Mouse (Mus musculus) CH12.LX (cell line): ENCODE results near the gene Sec31a. TPM values are rescaled to one million over a fixed set of nuclear protein-coding genes. Genes with fewer than 3 reads are reported as not detected.

Source experiments
- DNase-seq: peaks from one replicate; pipeline ENCODE4 v3.0.0-alpha.2; 2013; ENCODE audit errors: extremely low read depth
- H3K27ac ChIP-seq: 2 replicates; pipeline ENCODE4 v1.5.1; 2012; ENCODE audit warnings: low read depth, mild to moderate bottlenecking, control low read depth, moderate library complexity; ENCODE audit not compliant: insufficient read depth
- H3K27me3 ChIP-seq: replicated peaks from 2 replicates; pipeline ENCODE3; 2012; ENCODE audit warnings: inconsistent platforms
- H3K36me3 ChIP-seq, 2 experiments: replicated peaks in 1 of 2; 2 replicates each; pipeline versions ENCODE3 to v1.6.1; 2012; ENCODE audit warnings: inconsistent platforms in 1 of 2, low read length in 1 of 2, mild to moderate bottlenecking in 1 of 2, mixed read lengths in 1 of 2, moderate library complexity in 1 of 2; ENCODE audit not compliant: control insufficient read depth in 1 of 2, insufficient read depth in 1 of 2
- H3K4me1 ChIP-seq, 2 experiments: 2 replicates each; pipeline ENCODE4 v1.6.1; 2012; ENCODE audit warnings: inconsistent platforms in 1 of 2, moderate library complexity in 1 of 2; ENCODE audit not compliant: insufficient read depth in 2 of 2, control insufficient read depth in 1 of 2
- H3K4me2 ChIP-seq: 2 replicates; pipeline ENCODE4 v1.6.1; 2012; ENCODE audit warnings: low read depth, mild to moderate bottlenecking, control low read depth; ENCODE audit not compliant: poor library complexity, insufficient read depth, severe bottlenecking
- H3K4me3 ChIP-seq, 3 experiments: fragments of 150-350 bp in 1 of 3; sonication (generic) in 1 of 3; replicated peaks in 1 of 3; 2 replicates each; pipeline versions ENCODE3 to v1.5.1; 2011 to 2012; ENCODE audit warnings: low read depth in 2 of 3, low read length in 2 of 3, mild to moderate bottlenecking in 2 of 3, moderate library complexity in 2 of 3, control low read depth in 1 of 3, improper control_type of control experiment in 1 of 3, inconsistent platforms in 1 of 3, mixed read lengths in 1 of 3; ENCODE audit not compliant: poor library complexity in 1 of 3
- H3K79me2 ChIP-seq: replicated peaks from 2 replicates; pipeline ENCODE4 v1.6.1; 2012; ENCODE audit warnings: mild to moderate bottlenecking, moderate library complexity; ENCODE audit not compliant: control insufficient read depth, poor library complexity, insufficient read depth, severe bottlenecking; ENCODE audit errors: extremely low read depth
- H3K9ac ChIP-seq: 2 replicates; pipeline ENCODE4 v1.6.1; 2012; ENCODE audit warnings: low read depth, mild to moderate bottlenecking, control low read depth, moderate library complexity; ENCODE audit not compliant: insufficient read depth
- H3K9me3 ChIP-seq: replicated peaks from 2 replicates; pipeline ENCODE3; 2012; ENCODE audit warnings: low read length, inconsistent platforms, mixed read lengths
- BHLHE40 ChIP-seq: IDR thresholded peaks from 2 replicates; pipeline ENCODE4 v1.6.1; 2011; ENCODE audit warnings: mild to moderate bottlenecking, low read depth, low read length, improper control_type of control experiment
- CHD2 ChIP-seq: IDR thresholded peaks from 2 replicates; pipeline ENCODE4 v1.6.1; 2011; ENCODE audit warnings: low read length, improper control_type of control experiment
- CTCF ChIP-seq, 2 experiments: IDR thresholded peaks in 1 of 2; conservative IDR thresholded peaks in 1 of 2; 2 replicates each; pipeline ENCODE4 v1.5.1; 2011 to 2012; ENCODE audit warnings: low read depth in 2 of 2, low read length in 2 of 2, improper control_type of control experiment in 1 of 2, inconsistent platforms in 1 of 2, mild to moderate bottlenecking in 1 of 2, moderate library complexity in 1 of 2
- E2F4 ChIP-seq: IDR thresholded peaks from 2 replicates; pipeline ENCODE4 v1.6.1; 2011; ENCODE audit warnings: low read depth, low read length, improper control_type of control experiment; ENCODE audit not compliant: insufficient replicate concordance
- ETS1 ChIP-seq: conservative IDR thresholded peaks from 2 replicates; pipeline ENCODE4 v1.6.1; 2012; ENCODE audit warnings: low read depth, mild to moderate bottlenecking, inconsistent platforms, low read length, improper control_type of control experiment, moderate library complexity
- HCFC1 ChIP-seq: IDR thresholded peaks from 2 replicates; pipeline ENCODE4 v1.6.1; 2012; ENCODE audit warnings: low read depth, mild to moderate bottlenecking, inconsistent platforms, low read length, improper control_type of control experiment
- IRF4 ChIP-seq: IDR thresholded peaks from 2 replicates; pipeline ENCODE4 v1.6.1; 2014; ENCODE audit warnings: low read depth, mild to moderate bottlenecking, inconsistent platforms, low read length, improper control_type of control experiment
- JUN ChIP-seq: IDR thresholded peaks from 2 replicates; pipeline ENCODE4 v1.6.1; 2011; ENCODE audit warnings: low read depth, mild to moderate bottlenecking, low read length, improper control_type of control experiment, moderate library complexity; ENCODE audit not compliant: insufficient read depth
- MAFK ChIP-seq: IDR thresholded peaks from 2 replicates; pipeline ENCODE4 v1.6.1; 2011; ENCODE audit warnings: low read length, improper control_type of control experiment; ENCODE audit not compliant: insufficient replicate concordance
- MXI1 ChIP-seq: IDR thresholded peaks from 2 replicates; pipeline ENCODE4 v1.6.1; 2011; ENCODE audit warnings: mild to moderate bottlenecking, low read depth, low read length, improper control_type of control experiment
- MYC ChIP-seq: IDR thresholded peaks from 2 replicates; pipeline ENCODE4 v1.6.1; 2011; ENCODE audit warnings: low read depth, mild to moderate bottlenecking, improper control_type of control experiment, low read length
- NRF1 ChIP-seq: IDR thresholded peaks from 2 replicates; pipeline ENCODE4 v1.6.1; 2014; ENCODE audit warnings: low read depth, mild to moderate bottlenecking, inconsistent platforms, low read length, improper control_type of control experiment, moderate library complexity
- SIN3A ChIP-seq: IDR thresholded peaks from 2 replicates; pipeline ENCODE4 v1.6.1; 2012; ENCODE audit warnings: low read length, improper control_type of control experiment, inconsistent platforms
- SMC3 ChIP-seq: IDR thresholded peaks from 2 replicates; pipeline ENCODE4 v1.6.1; 2011; ENCODE audit warnings: low read depth, low read length, improper control_type of control experiment
- TCF12 ChIP-seq: IDR thresholded peaks from 2 replicates; pipeline ENCODE4 v1.6.1; 2014; ENCODE audit warnings: low read depth, mild to moderate bottlenecking, inconsistent platforms, low read length, improper control_type of control experiment
- USF2 ChIP-seq: conservative IDR thresholded peaks from 2 replicates; pipeline ENCODE4 v1.6.1; 2011; ENCODE audit warnings: low read depth, low read length, improper control_type of control experiment
- ZC3H11A ChIP-seq: IDR thresholded peaks from 2 replicates; pipeline ENCODE4 v1.6.1; 2012; ENCODE audit warnings: low read depth, mild to moderate bottlenecking, inconsistent platforms, low read length, improper control_type of control experiment
- ZNF384 ChIP-seq: IDR thresholded peaks from 2 replicates; pipeline ENCODE4 v1.6.1; 2012; ENCODE audit warnings: low read depth, low read length, improper control_type of control experiment, inconsistent platforms
- dilution Hi-C: fragments of 300-500 bp; cut with MboI; formaldehyde crosslinking; loops from 2 replicates; pipeline ENCODE4 v1.14.3; 2020; ENCODE audit warnings: low sequenced_read_pairs; ENCODE audit not compliant: extremely low pct_unique_long_range_greater_than_20kb, extremely low pct_ligation_motif_present
- in situ Hi-C: fragments of 300-500 bp; cut with MboI; formaldehyde crosslinking; loops from 3 replicates; pipeline ENCODE4 v1.14.3; 2019; ENCODE audit warnings: low sequenced_read_pairs, low pct_ligation_motif_present, low pct_unique_long_range_greater_than_20kb, mixed read lengths
- polyA plus RNA-seq: library from polyadenylated mRNA; unstranded; fragments of >175 nt; gene quantifications from 2 replicates; pipeline ENCODE4 v1.2.1, GENCODE M21; 2012; ENCODE audit warnings: low read depth; ENCODE audit not compliant: insufficient read length
- total RNA-seq, 2 experiments: library from RNA; depleted of rRNA; stranded (reverse); fragments of 300-350 nt in 1 of 2; fragments of >200 nt in 1 of 2; gene quantifications; 2 replicates each; pipeline ENCODE4 v1.2.3; 2012 to 2014

Sec31a gene
- total and polyA plus RNA-seq, 3 experiments = 48.5 to 161 (median 52.2) TPM

GRCm38 (mm10) chr5:100393681-100394080 lies 22.4 kb downstream of the Sec31a start:
- Histone ChIP-seq H3K4me2 (no peak overlapping the region), H3K4me3 (no peak overlapping the region), H3K4me1 (no peaks in the 10 kb centered on the region), H3K9me3 (no peaks in the 10 kb centered on the region), H3K36me3 (peaks cover 60 to 95% of the 10 kb centered on the region in 2 experiments), H3K79me2 (no peaks in the 10 kb centered on the region), H3K27ac (no peak overlapping the region), H3K9ac (no peak overlapping the region), H3K27me3 (no peaks in the 10 kb centered on the region)
- dilution Hi-C loops (no loop called here), in situ Hi-C loops (no loop called here)
- DNase-seq = no peak
- TF ChIP-seq CTCF (conservative IDR thresholded peaks at IDR 0.05 in 1 of 2, IDR thresholded peaks at IDR 0.05 in 1 of 2; ENCODE audit: low read depth in 2 of 2, low read length in 2 of 2) (peak in 1 of 2 experiments; percentile 33; a peak in 2 of 4 replicates), SMC3 (peak; percentile 8; the same call in 1 of the 2 replicates), ZNF384 (peak; percentile 77), HCFC1 (no peak)

- no peak for DNase-seq
- H3K4me2 ChIP-seq = no peak overlapping the region
- no peak for TF ChIP-seq USF2
- no peak for TF ChIP-seq SMC3
- TF ChIP-seq ETS1 = no peak
- TF ChIP-seq MYC = no peak
- TF ChIP-seq NRF1 = no peak
- no peak for TF ChIP-seq MAFK
- no peak for TF ChIP-seq JUN
- no peak for TF ChIP-seq MXI1
- no peak for TF ChIP-seq ZC3H11A
- no peak for TF ChIP-seq BHLHE40
- TF ChIP-seq SIN3A = no peak
- no peak for TF ChIP-seq TCF12
- no peak for TF ChIP-seq IRF4
- TF ChIP-seq CHD2 = no peak
- no peak for TF ChIP-seq E2F4
- TF ChIP-seq, all 38 proteins: peak for 0
- H3K27ac ChIP-seq = no peak overlapping the region
- no peaks in the 10 kb centered on the region for H3K27me3 ChIP-seq
- H3K36me3 ChIP-seq = peaks cover 59 to 95% of the 10 kb centered on the region in 2 experiments
- in situ Hi-C loops (no loop called here), dilution Hi-C loops (no loop called here)
- H3K9me3 ChIP-seq = no peaks in the 10 kb centered on the region
- H3K9ac ChIP-seq = no peak overlapping the region
- no peak overlapping the region for H3K4me3 ChIP-seq
- H3K4me1 ChIP-seq = no peaks in the 10 kb centered on the region
- no peaks in the 10 kb centered on the region for H3K79me2 ChIP-seq
These were observed 23.5 kb downstream of the Sec31a start for GRCm38 (mm10) chr5:100392436-100392955.
